Mouse (Mus musculus) urinary bladder, postnatal 4 days (tissue): ENCODE data around the gene Ube2a.
"Not testable (repeated sequence)": the region's sequence is repeated elsewhere in the genome, so short reads cannot be mapped to it uniquely, and the experiment has no call there.

Experiments used
- DNase-seq, 2 experiments: peaks; one replicate each; pipeline ENCODE4 v3.0.0; 2021 to 2022; ENCODE audit warnings: low spot score in 2 of 2

Gene Ube2a

DNA sequence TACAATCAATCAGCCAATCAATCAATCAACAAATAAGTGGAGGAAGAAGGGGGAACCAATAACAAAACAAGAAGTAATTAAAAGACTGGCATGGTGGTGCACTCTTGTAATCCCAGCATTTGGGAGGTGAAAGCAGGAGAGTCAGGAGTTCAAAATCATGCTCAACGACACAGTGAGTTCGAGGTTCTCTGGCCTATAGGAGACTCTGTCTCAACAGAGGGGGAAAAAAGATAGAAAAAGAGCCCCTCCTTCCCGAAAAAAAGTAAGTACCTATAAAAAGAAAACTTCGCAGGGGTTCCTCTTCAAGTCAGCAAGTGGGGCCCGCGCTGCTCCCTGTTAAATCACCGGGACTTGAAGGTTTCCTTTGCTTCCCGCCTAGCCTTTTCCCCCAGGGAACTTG, at the start of gene Ube2a, which contains the start of gene C330007P06Rik:
TSS of gene Ube2a (plus strand) at position 136 of the 400 bp plus-strand sequence.
TSS of gene C330007P06Rik (minus strand) at position 347 of the 400 bp plus-strand sequence.
- no peak for DNase-seq

DNA sequence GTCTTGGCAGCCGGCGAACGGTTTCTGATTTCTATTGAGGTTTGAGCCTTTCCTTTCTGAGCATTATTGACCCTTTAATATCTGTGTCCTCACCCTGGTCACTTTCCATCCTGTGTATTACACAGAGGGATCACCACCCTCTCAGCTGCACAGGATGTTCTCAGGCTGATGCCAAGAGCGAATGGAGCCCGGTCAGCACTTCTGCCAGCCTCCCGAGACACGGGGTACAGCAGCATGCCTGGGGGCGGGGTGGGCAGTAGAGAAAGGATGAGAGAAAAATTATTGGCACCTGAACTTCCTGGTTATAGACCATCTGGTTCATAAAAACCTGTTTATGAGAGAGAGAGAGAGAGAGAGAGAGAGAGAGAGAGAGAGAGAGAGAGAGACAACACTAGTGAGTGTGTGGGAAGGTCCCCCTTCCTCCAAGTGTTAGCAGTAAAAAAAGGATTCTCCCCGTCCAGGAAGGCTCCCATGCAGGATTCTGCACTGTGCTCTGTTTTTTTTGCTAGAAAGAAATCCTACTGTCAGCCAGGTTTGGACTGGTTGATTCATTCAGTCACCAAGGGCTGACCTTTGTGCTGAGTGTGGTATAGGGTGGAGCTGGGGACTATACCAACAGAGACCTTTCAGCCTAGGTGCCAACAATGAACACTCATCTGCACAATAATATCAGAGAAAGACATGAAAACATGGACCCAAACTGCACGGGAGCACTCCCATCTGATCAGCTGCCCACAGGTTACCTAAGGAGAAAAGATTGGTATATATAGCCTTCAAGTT, 49.6 kb upstream of the Ube2a start:
- no peak for DNase-seq

- DNase-seq, result no peak
Observed at GRCm38 (mm10) chrX:36825032-36825431, 48.7 kb upstream of the Ube2a start.

DNA sequence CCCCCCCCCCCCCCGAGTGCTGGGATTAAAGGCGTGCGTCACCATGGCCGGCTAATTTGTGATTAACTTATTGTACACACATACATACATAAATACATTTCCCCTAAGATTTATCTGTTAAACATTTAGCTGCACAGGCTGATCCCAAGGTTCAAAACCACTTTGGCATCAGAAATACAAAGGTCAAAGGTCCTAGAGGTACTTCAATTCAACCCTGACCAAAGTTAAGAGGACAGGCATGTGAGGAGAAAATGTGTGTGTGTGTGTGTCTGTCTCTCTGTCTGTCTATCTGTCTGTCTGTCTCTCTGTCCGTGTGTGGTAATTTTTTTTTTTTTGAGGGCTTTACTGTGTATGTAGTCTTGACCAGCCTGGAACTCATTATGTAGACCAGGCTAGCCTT, 46.8 kb upstream of the Ube2a start:
- no peak for DNase-seq

- peak; percentile 29 to 65 for DNase-seq
Observed at GRCm38 (mm10) chrX:36830271-36830670, 43.4 kb upstream of the Ube2a start.

DNA sequence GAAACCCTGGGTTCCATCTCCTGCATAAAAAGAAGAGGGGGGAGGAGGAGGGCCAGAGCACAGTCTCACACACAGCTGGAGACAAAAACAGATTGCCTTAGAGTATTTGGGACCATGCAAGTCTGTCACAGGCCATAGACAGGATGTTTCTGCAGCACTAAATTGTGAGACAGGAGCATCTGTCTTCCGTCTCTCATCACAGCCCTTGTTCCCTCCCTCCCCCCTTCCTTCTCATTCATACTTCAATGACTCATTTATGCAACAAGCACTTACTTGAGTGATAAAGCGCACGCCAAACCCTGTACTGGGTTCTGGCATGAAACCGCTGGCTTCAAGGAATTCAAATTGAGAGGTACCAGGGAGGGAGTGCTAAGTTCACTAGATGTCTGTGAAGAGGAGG, 42.1 kb upstream of the Ube2a start:
- no peak for DNase-seq

DNA sequence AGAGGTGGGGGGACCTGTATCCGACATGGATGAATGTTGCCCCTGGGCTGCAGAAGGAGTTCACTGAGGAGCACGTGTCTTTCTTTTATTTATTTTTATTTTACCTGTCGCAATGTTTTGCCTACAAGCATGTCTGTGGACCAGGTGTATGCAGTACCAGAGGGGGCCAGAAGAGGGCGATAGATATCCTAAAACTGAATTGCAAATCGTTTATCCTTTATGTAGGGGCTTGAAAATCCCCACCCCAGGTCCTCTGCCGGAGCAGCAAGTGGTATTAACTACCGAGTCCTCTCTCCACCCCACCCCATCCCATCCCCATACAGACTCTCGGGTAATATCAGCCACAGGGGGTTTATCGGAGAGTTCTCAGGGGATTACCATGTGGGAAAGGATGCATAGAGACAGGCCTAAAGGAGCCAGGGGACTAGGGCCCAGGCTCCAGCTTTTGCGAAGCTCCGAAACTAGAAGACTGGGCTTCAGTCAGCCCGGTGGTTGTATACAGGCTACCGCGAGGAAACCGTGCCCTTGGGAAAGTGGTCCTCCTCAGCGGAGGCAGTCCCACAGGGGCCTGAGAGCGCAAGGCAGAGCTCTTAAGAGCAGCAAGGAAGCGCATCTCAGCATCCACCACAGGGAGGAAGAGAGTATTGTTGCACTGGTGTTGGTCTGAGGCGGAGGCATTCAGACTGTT, 40.2 kb upstream of the Ube2a start:
- DNase-seq, result peak; percentile 26 to 67

DNA sequence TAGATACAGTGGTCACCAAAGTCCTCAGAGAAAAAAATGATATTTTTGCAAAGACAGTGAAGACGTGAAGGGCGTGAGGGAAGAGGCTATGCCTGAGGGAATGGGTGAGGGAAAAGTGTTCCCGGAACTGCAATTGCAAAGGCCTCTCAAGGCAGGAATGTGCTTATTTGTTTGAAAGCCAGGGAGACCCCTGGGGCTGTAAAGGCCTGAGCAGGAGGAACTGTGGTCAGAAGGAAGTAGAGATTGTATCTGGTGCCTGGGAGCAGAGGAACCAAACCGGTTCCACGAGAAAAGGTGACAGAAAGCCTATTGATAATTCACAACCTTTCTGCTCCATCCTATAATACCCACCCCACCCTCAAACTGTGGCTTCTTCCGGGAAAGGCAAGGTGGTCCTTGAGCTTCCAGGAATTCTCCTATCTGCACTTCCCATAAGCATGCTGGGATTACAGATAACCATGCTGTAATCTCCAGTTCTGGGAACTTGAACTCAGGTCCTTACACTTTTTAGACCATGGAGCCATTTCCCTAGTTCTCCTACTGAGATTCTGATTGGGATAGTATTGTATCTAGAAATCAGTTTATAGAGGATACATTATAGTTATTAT, 36.5 kb upstream of the Ube2a start:
- no peak for DNase-seq

DNA sequence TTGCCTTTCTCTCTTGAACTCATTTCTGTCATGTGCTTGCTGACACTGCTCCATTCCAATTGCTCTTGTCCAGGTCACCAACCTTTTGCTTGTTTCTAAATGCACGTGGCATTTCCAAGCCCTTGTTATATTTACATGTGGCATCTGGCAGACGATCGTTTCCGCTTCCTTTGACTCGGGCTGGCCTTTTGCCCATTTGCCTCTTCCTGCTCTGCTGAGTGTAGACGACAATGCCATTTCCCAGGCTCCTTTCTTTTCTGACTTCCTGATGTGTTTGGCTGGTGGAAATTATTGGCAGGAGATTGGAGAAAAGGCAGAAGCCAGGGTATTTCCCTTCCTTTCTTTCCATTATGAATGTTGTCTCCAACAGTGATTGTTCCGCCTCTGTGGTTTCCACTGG, 34.3 kb upstream of the Ube2a start:
- DNase-seq, result no peak

- no peak for DNase-seq
Observed at GRCm38 (mm10) chrX:36841698-36842097, 32.0 kb upstream of the Ube2a start.

GRCm38 (mm10) chrX:36843346-36843990, 30.2 kb upstream of the Ube2a start:
- no peak for DNase-seq

- DNase-seq, result no peak
Observed at GRCm38 (mm10) chrX:36847152-36847551, 26.5 kb upstream of the Ube2a start.

GRCm38 (mm10) chrX:36852631-36853030, 21.1 kb upstream of the Ube2a start:
- no peak for DNase-seq

DNA sequence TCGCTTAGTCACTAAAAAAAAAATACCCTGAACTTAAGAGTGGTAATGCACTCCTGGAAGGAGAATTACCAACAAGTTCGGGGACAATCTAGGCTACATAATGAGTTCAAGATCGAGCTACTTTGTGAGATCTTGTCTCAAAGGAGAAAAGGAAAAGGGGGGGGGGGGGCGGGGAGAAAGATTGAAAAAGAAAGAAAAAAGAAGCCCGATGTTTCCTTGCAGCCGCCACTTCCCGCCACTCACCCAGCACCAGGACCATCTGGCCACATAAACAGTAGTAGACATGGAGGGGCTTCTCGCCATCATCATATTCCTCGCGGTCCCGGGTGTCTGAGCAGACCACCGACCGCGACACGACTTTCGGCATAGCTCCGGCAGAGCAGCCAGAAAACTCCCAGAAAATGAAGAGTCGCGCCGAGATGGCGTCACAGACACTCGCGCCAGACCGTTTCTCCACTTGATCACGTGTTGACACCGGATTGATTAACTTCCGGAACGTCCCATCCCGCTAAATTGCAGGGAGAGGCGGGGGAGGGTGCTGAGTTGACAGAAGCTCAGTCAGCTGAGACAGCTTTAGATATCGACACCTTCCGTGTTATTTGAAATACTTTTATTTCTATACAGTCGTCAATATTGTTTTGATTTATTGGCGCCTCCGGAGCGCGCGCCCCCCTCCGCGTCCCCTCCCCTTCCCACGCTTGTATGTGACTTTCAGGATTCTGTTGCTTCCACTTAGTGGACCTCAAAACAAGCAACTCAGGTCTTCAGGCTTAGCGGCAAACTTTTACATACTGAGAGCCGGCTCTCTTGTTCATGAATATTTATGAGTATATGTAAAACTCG, 9.7 kb upstream of the Ube2a start:
- peak; percentile 69 to 82 for DNase-seq

DNA sequence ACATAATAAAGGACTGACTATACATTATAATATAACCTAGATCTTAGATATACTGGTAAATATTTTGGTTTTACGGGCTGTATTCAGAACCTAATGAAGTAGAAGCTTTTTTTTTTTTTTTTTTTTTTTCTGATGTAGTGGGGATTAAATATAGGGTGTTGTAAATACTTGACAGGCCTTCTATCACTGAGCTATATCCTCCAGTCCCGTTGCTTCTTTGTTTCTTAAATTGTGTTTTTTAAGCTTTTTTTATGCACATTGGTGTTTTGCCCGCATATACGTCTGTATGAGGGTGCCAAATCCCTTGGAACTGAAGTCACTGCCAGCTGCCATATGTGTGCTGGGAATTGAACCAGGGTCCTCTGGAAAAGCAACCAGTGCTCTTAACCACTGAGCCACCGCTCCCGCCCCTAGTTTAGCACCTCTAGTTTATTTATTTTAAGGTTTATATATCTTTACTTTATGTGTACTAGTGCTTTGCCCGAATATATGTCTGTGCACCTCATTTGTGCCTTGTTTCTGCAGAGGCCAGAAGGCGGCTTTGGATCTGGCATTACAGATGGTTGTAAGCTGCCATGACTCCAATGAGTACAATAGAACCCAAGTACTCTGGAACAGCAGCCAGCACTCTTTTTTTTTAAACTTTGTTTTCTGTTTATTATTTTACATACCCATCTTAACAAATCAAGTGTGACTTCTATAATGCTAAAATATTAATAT, 8.9 kb upstream of the Ube2a start:
- DNase-seq, result no peak

GRCm38 (mm10) chrX:36870372-36870771, 3.3 kb upstream of the Ube2a start:
- no peak for DNase-seq

DNA sequence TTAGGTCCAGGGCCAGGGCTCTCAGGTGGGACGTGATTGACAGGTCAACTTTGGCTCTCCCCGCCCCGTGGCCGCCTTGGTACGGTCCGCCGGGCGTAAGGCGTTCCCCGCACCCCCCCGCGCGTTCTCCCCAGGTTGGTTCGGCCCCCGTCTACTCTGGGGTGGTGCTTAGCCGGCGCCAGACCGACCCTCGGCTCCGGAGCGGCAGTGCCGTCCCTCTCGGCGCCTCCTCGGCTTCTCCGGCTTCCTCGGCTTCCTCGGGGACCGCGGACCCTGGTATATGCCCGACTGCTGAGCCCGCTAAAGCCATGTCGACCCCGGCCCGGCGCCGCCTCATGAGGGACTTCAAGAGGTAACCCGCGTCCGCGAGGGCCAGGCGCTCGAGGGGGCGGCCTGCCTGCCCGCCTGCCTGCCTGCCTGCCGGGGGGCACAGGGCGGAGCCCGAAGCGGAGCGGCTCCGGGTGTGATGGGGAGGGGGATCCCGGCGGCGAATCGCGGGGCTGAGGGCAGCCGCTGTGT, 537 bp downstream of the Ube2a start:
- peak; percentile 78 to 87 for DNase-seq

DNA sequence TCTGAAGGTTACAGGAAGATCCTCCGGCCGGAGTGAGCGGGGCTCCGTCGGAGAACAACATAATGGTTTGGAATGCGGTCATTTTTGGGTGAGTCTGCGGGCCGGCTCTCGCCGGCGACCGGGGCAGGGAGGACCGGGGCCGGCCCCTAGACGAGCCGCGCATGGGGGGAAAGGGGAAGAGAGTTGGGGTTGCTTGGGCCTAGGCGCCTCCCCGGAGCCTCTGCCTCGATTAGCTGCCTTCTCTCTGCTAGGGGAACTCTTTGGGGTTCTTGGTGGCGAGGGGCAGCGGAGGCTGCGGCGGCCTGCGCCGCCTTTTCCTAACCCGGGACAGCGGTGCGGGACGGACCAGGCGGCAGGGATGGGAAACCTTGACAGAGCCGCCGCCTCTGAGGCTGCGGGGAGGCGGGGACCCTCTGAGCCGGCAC, 1.0 kb downstream of the Ube2a start:
- no peak for DNase-seq

GRCm38 (mm10) chrX:36884719-36885118, 11.0 kb downstream of the Ube2a start:
- DNase-seq, result no peak

DNA sequence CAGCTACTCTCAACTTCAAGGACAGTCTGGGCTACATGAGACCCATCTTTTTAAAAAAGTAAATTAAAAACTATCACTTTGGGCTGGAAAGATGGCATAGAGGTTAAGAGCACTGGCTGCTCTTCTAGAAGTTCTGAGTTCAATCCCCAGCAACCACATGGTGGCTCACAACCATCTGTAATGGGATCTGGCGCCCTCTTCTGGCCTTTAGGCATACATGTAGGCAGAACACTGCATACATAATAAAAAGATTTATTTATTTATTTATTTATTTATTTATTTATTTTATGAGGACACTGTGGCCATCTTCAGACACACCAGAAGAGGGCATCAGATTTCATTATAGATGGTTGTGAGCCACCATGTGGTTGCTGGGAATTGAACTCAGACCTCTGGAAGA, 25.2 kb downstream of the Ube2a start:
- not testable (repeated sequence) for DNase-seq
